Mouse (Mus musculus) small intestine, adult 2 months (tissue): ENCODE measurements around the gene Vps37b.

ENCODE experiments used
- CTCF ChIP-seq: fragments of 200-500 bp; IDR thresholded peaks from 2 replicates; pipeline ENCODE4 v1.5.1; 2012; ENCODE audit warnings: low read depth, mild to moderate bottlenecking, control low read depth, inconsistent platforms, low read length, moderate library complexity, mixed read lengths; ENCODE audit not compliant: insufficient replicate concordance, insufficient read length; ENCODE audit errors: extremely low read depth
- POLR2A ChIP-seq: fragments of 200-500 bp; IDR thresholded peaks from 2 replicates; pipeline ENCODE4 v1.6.1; 2012; ENCODE audit warnings: low read depth, mild to moderate bottlenecking, control low read depth, inconsistent platforms, low read length, moderate library complexity

DNA sequence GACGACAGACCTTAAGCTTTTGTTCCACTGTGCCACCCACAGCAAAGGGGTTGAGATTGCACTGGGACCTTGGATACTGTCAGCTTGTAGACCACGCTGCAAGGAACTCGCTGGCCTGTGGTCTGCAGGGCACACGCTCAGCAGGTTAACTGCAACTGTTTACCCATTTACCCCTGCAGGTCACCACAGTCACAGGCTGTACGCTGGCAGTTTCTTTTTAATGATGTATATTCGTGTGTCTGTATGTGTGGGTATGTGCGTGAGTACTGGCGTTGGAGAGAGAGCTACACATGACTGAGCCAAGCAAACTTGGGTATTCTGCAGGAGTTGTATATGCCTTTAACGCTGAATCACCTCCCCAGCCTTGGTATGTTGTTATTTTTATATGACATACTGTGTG, 13.4 kb downstream of the Vps37b start:
- TF ChIP-seq CTCF (no peak), POLR2A (no peak)
